Mouse (Mus musculus) G1E (cell line): Measurements from ENCODE around the gene Prkcg. TPM values are rescaled to one million over a fixed set of nuclear protein-coding genes. Genes with fewer than 3 reads are reported as not detected.

Source experiments
- ATAC-seq: 2 replicates; pipeline ENCODE4 v1.8.0; 2016; ENCODE audit warnings: mild to moderate bottlenecking; ENCODE audit not compliant: insufficient number of reproducible peaks, poor library complexity, low FRiP score, severe bottlenecking; ENCODE audit errors: extremely low read depth
- DNase-seq: peaks from one replicate; pipeline ENCODE4 v3.0.0; 2012; ENCODE audit warnings: low spot score
- H3K27me3 ChIP-seq: 2 replicates; pipeline ENCODE4 v1.6.1; 2012; ENCODE audit warnings: mild to moderate bottlenecking, low read length, inconsistent platforms; ENCODE audit not compliant: insufficient read depth
- H3K36me3 ChIP-seq: replicated peaks from 2 replicates; pipeline ENCODE3; 2012; ENCODE audit warnings: mild to moderate bottlenecking, inconsistent platforms
- H3K4me1 ChIP-seq: 2 replicates; pipeline ENCODE4 v1.6.1; 2012; ENCODE audit warnings: low read depth, low read length, inconsistent platforms, mixed read lengths; ENCODE audit not compliant: insufficient read depth
- H3K4me3 ChIP-seq: 2 replicates; pipeline ENCODE4 v1.5.1; 2012; ENCODE audit warnings: low read depth, mild to moderate bottlenecking, inconsistent platforms, low read length, moderate library complexity, mixed read lengths
- H3K9me3 ChIP-seq: replicated peaks from 2 replicates; pipeline ENCODE4 v1.6.1; 2012; ENCODE audit warnings: inconsistent platforms
- CTCF ChIP-seq: IDR thresholded peaks from 2 replicates; pipeline ENCODE4 v1.5.1; 2012; ENCODE audit warnings: low read depth, low read length, inconsistent platforms, mixed read lengths
- GATA1 ChIP-seq: IDR thresholded peaks from 2 replicates; pipeline ENCODE4 v1.6.1; 2012; ENCODE audit warnings: borderline replicate concordance, low read length, inconsistent platforms, mixed read lengths
- GATA2 ChIP-seq: IDR thresholded peaks from 2 replicates; pipeline ENCODE4 v1.6.1; 2012; ENCODE audit warnings: low read depth, low read length, inconsistent platforms, borderline replicate concordance
- POLR2AphosphoS5 ChIP-seq: IDR thresholded peaks from 2 replicates; pipeline ENCODE4 v1.6.1; 2012; ENCODE audit warnings: low read depth, low read length, inconsistent platforms; ENCODE audit not compliant: insufficient replicate concordance
- TAL1 ChIP-seq: conservative IDR thresholded peaks from 2 replicates; pipeline ENCODE4 v1.6.1; 2012; ENCODE audit warnings: low read depth, low read length, inconsistent platforms, mixed read lengths
- polyA plus RNA-seq: library from polyadenylated mRNA; stranded (reverse); fragments of >175 nt; gene quantifications from 2 replicates; pipeline ENCODE4 v1.2.3, GENCODE M21; 2012
- total RNA-seq, 2 experiments: library from RNA; stranded (forward) in 1 of 2; stranded (reverse) in 1 of 2; fragments of 200-1000 nt in 1 of 2; fragments of >200 nt in 1 of 2; fragmentation: Nextera tagmentation in 1 of 2; gene quantifications; 2 replicates each; pipeline ENCODE4 v1.2.3; 2014 to 2017

Gene Prkcg
- total and polyA plus RNA-seq, 3 experiments: 0.33 TPM; not detected in 2

DNA sequence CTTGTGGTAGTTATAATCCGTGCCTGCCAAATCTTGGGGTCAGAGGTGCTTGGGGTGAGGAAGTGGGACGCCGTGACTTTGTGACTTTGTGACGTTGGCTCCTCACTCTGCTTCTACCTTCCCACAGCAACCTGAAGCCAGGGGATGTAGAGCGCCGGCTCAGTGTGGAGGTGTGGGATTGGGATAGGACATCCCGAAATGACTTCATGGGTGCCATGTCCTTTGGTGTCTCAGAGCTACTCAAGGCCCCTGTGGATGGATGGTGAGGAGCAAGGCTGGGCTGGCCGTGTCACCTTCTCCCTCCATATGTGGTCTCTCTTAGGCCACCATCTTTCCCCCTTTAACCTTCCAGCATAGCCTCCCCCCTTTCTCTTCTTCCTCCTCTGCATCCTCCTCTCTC, 24.6 kb downstream of the Prkcg start:
- DNase-seq: no peak
- Histone ChIP-seq H3K9me3 (peaks cover 6% of the 10 kb centered on the region), H3K4me3 (no peak overlapping the region), H3K36me3 (no peaks in the 10 kb centered on the region), H3K27me3 (no peaks in the 10 kb centered on the region), H3K4me1 (no peaks in the 10 kb centered on the region)
- ATAC-seq: no peak
- TF ChIP-seq GATA2: no peak
- TF ChIP-seq CTCF: no peak
- TF ChIP-seq GATA1: no peak
- no peak for TF ChIP-seq TAL1
- no peak for TF ChIP-seq POLR2AphosphoS5

GRCm38 (mm10) chr7:3314121-3314520, 25.1 kb downstream of the Prkcg start:
- DNase-seq: no peak
- ATAC-seq: no peak
- no peak overlapping the region for H3K4me3 ChIP-seq
- no peaks in the 10 kb centered on the region for H3K27me3 ChIP-seq
- H3K9me3 ChIP-seq: peaks cover 6% of the 10 kb centered on the region
- TF ChIP-seq CTCF (no peak), GATA2 (no peak), TAL1 (no peak), POLR2AphosphoS5 (no peak), GATA1 (no peak)
- no peaks in the 10 kb centered on the region for H3K36me3 ChIP-seq
- H3K4me1 ChIP-seq: no peaks in the 10 kb centered on the region

DNA sequence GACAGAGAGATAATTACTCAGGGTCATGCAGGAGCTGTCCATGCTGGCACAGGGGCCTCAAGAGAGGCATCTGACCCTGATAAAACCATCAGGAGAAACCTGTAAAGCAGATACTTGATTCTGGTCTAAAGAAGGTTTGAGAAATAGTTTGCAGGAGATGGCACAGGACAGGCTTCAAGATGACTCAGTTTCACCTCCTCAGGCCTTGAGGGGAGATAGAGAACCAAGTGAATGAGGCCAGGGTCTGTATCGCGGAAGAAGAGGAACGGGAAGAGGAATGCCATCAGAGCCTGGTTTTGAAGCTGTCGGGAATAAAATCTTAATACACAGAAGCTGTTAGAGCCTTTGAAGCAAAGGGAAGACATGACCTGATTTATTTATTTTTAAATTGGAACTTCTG, 28.7 kb downstream of the Prkcg start:
- H3K4me3 ChIP-seq: no peak overlapping the region
- DNase-seq (no peak), ATAC-seq (no peak)
- H3K9me3 ChIP-seq: no peaks in the 10 kb centered on the region
- TF ChIP-seq POLR2AphosphoS5 (no peak), CTCF (no peak), GATA2 (no peak), GATA1 (no peak), TAL1 (no peak)
- H3K36me3 ChIP-seq: no peaks in the 10 kb centered on the region
- H3K27me3 ChIP-seq: no peaks in the 10 kb centered on the region
- no peaks in the 10 kb centered on the region for H3K4me1 ChIP-seq

DNA sequence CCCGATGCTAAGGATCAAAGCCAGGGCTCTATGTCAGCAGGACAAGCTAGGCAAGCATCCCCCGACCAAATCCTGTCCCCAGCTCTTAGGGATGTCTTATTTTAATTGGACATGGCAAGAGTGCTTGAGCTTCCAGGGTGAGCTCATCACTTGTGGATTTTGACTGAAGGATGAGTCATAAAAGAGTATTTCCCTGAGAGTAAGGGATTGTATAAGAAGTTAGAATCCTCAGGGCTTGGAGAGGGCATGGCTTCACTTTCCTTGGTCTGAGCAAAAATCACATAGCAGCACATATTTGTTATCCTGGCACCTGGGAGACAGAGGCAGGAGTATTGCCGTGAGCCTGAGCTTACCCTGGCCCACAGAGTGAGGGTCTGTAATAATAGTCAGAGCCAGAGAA, 31.9 kb downstream of the Prkcg start:
- H3K4me3 ChIP-seq: no peak overlapping the region
- no peaks in the 10 kb centered on the region for H3K4me1 ChIP-seq
- DNase-seq (no peak), ATAC-seq (no peak)
- no peak for TF ChIP-seq GATA1
- H3K9me3 ChIP-seq: no peaks in the 10 kb centered on the region
- H3K27me3 ChIP-seq: no peaks in the 10 kb centered on the region
- H3K36me3 ChIP-seq: no peaks in the 10 kb centered on the region

DNA sequence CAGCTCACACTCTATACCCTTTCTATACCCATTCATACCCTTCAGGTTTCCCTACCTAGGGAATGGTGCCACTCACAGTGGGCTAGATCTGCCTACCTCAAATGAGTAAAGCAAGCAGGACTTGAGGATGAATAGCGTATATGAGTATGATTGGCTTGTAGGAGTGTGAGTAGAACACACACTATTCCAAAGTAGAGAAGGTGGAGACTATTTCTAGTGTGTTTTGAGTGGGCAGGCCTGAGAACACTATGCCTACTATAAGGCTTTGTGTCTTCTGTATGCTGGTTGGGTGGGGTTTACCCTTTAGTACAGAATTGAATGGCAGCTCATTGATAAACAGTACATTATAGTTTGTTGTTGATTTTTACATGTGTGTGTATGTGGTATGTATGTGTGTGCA, 34.8 kb downstream of the Prkcg start:
- Histone ChIP-seq H3K9me3 (no peaks in the 10 kb centered on the region), H3K4me3 (no peak overlapping the region), H3K4me1 (no peaks in the 10 kb centered on the region), H3K36me3 (no peaks in the 10 kb centered on the region), H3K27me3 (no peaks in the 10 kb centered on the region)
- no peak for TF ChIP-seq TAL1
- no peak for TF ChIP-seq GATA2
- no peak for TF ChIP-seq CTCF
- TF ChIP-seq POLR2AphosphoS5: no peak
- no peak for TF ChIP-seq GATA1
- DNase-seq: no peak
- no peak for ATAC-seq

DNA sequence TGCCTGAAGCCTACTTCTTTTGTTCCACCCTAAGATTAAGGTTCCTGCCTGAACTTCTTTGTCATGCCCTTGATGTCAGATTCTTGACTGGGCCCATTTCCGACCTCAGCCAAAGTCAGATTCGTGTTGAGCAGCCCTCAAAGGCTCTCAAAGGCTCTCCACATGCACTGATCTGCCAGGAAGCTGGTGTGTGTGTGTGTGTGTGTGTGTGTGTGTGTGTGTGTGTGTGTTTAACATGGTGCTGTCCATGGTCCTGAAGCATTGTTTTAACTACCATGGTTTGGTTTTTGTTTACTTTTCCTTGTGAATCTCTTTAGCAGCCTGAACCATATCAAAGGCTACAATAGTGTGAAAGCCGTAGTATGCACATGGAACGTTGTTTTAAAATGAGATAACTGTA, 39.0 kb downstream of the Prkcg start:
- DNase-seq (no peak), ATAC-seq (no peak)
- Histone ChIP-seq H3K27me3 (no peaks in the 10 kb centered on the region), H3K9me3 (no peaks in the 10 kb centered on the region), H3K36me3 (no peaks in the 10 kb centered on the region), H3K4me1 (no peaks in the 10 kb centered on the region), H3K4me3 (no peak overlapping the region)
- TF ChIP-seq GATA1 (no peak), TAL1 (no peak), CTCF (no peak), POLR2AphosphoS5 (no peak), GATA2 (no peak)

DNA sequence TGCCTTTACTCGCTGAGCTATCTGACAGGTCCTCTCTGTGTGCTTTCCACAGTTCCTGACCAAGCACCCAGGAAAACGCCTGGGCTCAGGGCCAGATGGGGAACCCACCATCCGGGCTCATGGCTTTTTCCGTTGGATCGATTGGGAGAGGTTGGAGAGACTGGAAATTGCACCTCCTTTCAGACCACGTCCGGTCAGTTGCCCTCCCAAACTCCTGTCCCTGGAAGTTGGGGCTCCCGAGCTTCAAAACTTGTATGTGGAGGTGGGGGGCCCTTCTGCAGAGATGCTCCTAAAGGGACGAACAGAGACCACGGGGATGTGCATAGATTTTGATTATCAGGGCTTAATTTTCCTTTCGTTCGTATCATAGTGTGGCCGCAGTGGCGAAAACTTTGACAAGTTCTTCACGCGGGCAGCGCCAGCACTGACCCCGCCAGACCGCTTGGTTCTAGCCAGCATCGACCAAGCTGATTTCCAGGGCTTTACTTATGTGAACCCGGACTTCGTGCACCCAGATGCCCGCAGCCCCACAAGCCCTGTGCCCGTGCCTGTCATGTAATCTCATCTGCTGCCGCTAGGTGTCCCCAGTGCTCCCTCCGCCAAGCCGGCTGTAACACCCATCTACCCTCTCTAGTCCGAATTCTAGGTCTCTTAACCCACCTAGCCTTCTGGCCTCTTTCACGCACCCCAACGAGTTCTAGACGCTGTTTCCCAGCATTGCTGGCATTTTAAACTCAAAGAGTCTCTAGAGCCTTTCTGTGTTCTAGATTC, 41.0 kb downstream of the Prkcg start:
- H3K36me3 ChIP-seq: no peaks in the 10 kb centered on the region
- H3K9me3 ChIP-seq: no peaks in the 10 kb centered on the region
- ATAC-seq: peak; percentile 63
- peak; percentile 40 for DNase-seq
- no peaks in the 10 kb centered on the region for H3K4me1 ChIP-seq
- H3K27me3 ChIP-seq: no peaks in the 10 kb centered on the region
- TF ChIP-seq CTCF (peak; percentile 67), GATA1 (no peak)
- H3K4me3 ChIP-seq: no peak overlapping the region
